Mouse (Mus musculus): Measurements from ENCODE around the gene Lrrk1.

Lrrk1 gene

GRCm38 (mm10) chr7:66227814-66228609 lies 160.1 kb downstream of the Lrrk1 start:
- no peak for DNase-seq (ENCODE audit: low spot score in 2 of 2)

GRCm38 (mm10) chr7:66225881-66226280 lies 162.3 kb downstream of the Lrrk1 start:
- DNase-seq (ENCODE audit: low spot score in 2 of 2) = peak; percentile 66 to 73

GRCm38 (mm10) chr7:66224541-66224940 lies 163.6 kb downstream of the Lrrk1 start:
- no peak for DNase-seq (ENCODE audit: low spot score in 2 of 2)

- DNase-seq (ENCODE audit: low spot score in 2 of 2) = no peak
Observed at GRCm38 (mm10) chr7:66223731-66224130, 164.4 kb downstream of the Lrrk1 start.

GRCm38 (mm10) chr7:66222621-66223091 lies 165.5 kb downstream of the Lrrk1 start:
- no peak for DNase-seq (ENCODE audit: low spot score in 2 of 2)

- no peak for DNase-seq (ENCODE audit: low spot score in 2 of 2)
Observed at GRCm38 (mm10) chr7:66219794-66220227, 168.3 kb downstream of the Lrrk1 start.

- DNase-seq (ENCODE audit: low spot score in 2 of 2) = no peak
Observed at GRCm38 (mm10) chr7:66219028-66219793, 168.9 kb downstream of the Lrrk1 start.

- no peak for DNase-seq (ENCODE audit: low spot score in 2 of 2)
Observed at GRCm38 (mm10) chr7:66218193-66219014, 169.7 kb downstream of the Lrrk1 start.

GRCm38 (mm10) chr7:66217531-66218094 lies 170.5 kb downstream of the Lrrk1 start:
- DNase-seq (ENCODE audit: low spot score in 2 of 2) = no peak

- DNase-seq (ENCODE audit: low spot score in 2 of 2) = no peak
Observed at GRCm38 (mm10) chr7:66217011-66217410, 171.1 kb downstream of the Lrrk1 start.

- no peak for DNase-seq (ENCODE audit: low spot score in 2 of 2)
Observed at GRCm38 (mm10) chr7:66215911-66216310, 172.2 kb downstream of the Lrrk1 start.

- DNase-seq (ENCODE audit: low spot score in 2 of 2) = no peak
Observed at GRCm38 (mm10) chr7:66214477-66214876, 173.7 kb downstream of the Lrrk1 start.

GRCm38 (mm10) chr7:66212887-66213286 lies 175.3 kb downstream of the Lrrk1 start:
- no peak for DNase-seq (ENCODE audit: low spot score in 2 of 2)

- no peak for DNase-seq (ENCODE audit: low spot score in 2 of 2)
Observed at GRCm38 (mm10) chr7:66209920-66210319, 178.2 kb downstream of the Lrrk1 start.

GRCm38 (mm10) chr7:66201657-66202056 lies 186.5 kb downstream of the Lrrk1 start:
- no peak for DNase-seq (ENCODE audit: low spot score in 2 of 2)

GRCm38 (mm10) chr7:66200791-66201450 lies 187.2 kb downstream of the Lrrk1 start:
- DNase-seq (ENCODE audit: low spot score in 2 of 2) = peak; percentile 65 to 74

GRCm38 (mm10) chr7:66200383-66200782 lies 187.8 kb downstream of the Lrrk1 start:
- DNase-seq (ENCODE audit: low spot score in 2 of 2) = no peak

GRCm38 (mm10) chr7:66199391-66199831 lies 188.7 kb downstream of the Lrrk1 start:
- DNase-seq (ENCODE audit: low spot score in 2 of 2) = peak; percentile 34 to 54

GRCm38 (mm10) chr7:66198416-66198815 lies 189.7 kb downstream of the Lrrk1 start:
- no peak for DNase-seq (ENCODE audit: low spot score in 2 of 2)

GRCm38 (mm10) chr7:66196609-66197445 lies 191.3 kb downstream of the Lrrk1 start:
- peak; percentile 70 to 78 for DNase-seq (ENCODE audit: low spot score in 2 of 2)

Data from spleen, postnatal 36 days (tissue).